Mouse (Mus musculus) thymus, adult 2 months (tissue): ENCODE measurements at regions not wholly inside any gene's neighbourhood (a gene's known extent, or its start where the extent isn't known, plus 50 kb on each side); places are given as distances from the start of the nearest gene placed in this dataset.

ENCODE experiments used
- DNase-seq: peaks from one replicate; pipeline ENCODE4 v3.0.0; 2021
- H3K27ac ChIP-seq: fragments of 200-500 bp; 2 replicates; pipeline ENCODE4 v1.5.1; 2012; ENCODE audit warnings: low read length, control low read depth; ENCODE audit not compliant: control insufficient read depth, insufficient read depth
- H3K27me3 ChIP-seq: fragments of 200-500 bp; 2 replicates; pipeline ENCODE4 v1.6.1; 2012; ENCODE audit warnings: mild to moderate bottlenecking, low read length, moderate library complexity, mixed read lengths; ENCODE audit not compliant: control insufficient read depth, insufficient read depth
- H3K36me3 ChIP-seq: fragments of 200-500 bp; 2 replicates; pipeline ENCODE4 v1.6.1; 2012; ENCODE audit warnings: mild to moderate bottlenecking, low read length, moderate library complexity; ENCODE audit not compliant: control insufficient read depth, insufficient read depth
- H3K4me1 ChIP-seq: fragments of 200-500 bp; replicated peaks from 2 replicates; pipeline ENCODE4 v1.6.1; 2012; ENCODE audit warnings: low read length; ENCODE audit not compliant: control insufficient read depth, insufficient read depth
- H3K4me3 ChIP-seq: fragments of 200-500 bp; 2 replicates; pipeline ENCODE4 v1.5.1; 2012; ENCODE audit warnings: mild to moderate bottlenecking, low read length, control low read depth, moderate library complexity; ENCODE audit not compliant: control insufficient read depth, insufficient read depth
- CTCF ChIP-seq: fragments of 200-500 bp; IDR thresholded peaks from 2 replicates; pipeline ENCODE4 v1.5.1; 2012; ENCODE audit warnings: mild to moderate bottlenecking, control low read depth, low read length, moderate library complexity, borderline replicate concordance; ENCODE audit not compliant: control insufficient read depth, poor library complexity, insufficient read depth; ENCODE audit errors: extremely low read depth
- POLR2A ChIP-seq: fragments of 200-500 bp; IDR thresholded peaks from 2 replicates; pipeline ENCODE4 v1.6.1; 2012; ENCODE audit warnings: mild to moderate bottlenecking, low read length, control low read depth, moderate library complexity; ENCODE audit not compliant: control insufficient read depth, poor library complexity, insufficient read depth; ENCODE audit errors: extremely low read depth
- WGBS: fragments of 180-500 bp; shearing (Covaris S2); methylation state at CpG from one replicate; pipeline ENCODE4 v1.1.7; 2018; 5-methylcytosine and 5-hydroxymethylcytosine counted together

DNA sequence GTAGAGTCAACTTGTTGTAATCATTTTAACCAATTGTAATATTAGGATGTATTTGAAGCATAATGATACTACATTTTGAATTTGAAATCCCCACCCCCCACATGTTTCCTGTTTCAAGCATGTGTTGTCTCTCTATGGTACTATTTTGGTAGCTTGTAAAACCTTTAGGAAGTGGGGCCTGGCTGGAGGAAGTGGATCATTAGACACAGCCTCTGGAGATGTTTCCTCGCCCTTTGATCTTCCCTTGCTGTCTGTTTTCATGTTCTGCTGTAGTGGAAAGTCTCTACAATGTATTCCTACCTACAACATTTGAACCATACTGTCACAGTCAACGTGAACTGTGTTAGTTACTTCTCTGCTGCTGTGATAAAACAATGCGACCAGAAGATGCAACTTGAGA is 105.6 kb downstream of the Rap2a start:
- 46% methylated on average over 3 of the region's 3 CpGs for WGBS

GRCm38 (mm10) chr14:120592191-120592590 is 113.9 kb downstream of the Rap2a start:
- H3K4me3 ChIP-seq: no peak overlapping the region
- H3K27ac ChIP-seq: no peak overlapping the region
- no peaks in the 10 kb centered on the region for H3K36me3 ChIP-seq
- WGBS: 90% methylated on average over 2 of the region's 2 CpGs
- no peaks in the 10 kb centered on the region for H3K4me1 ChIP-seq
- H3K27me3 ChIP-seq: no peaks in the 10 kb centered on the region
- DNase-seq: no peak
- TF ChIP-seq CTCF (no peak), POLR2A (no peak)

More for the DNA sequence above, 105.6 kb downstream of the Rap2a start:
- no peaks in the 10 kb centered on the region for H3K27me3 ChIP-seq
- H3K27ac ChIP-seq: no peak overlapping the region
- TF ChIP-seq POLR2A (no peak), CTCF (no peak)
- H3K4me3 ChIP-seq: no peak overlapping the region
- no peaks in the 10 kb centered on the region for H3K36me3 ChIP-seq
- no peaks in the 10 kb centered on the region for H3K4me1 ChIP-seq
- DNase-seq: no peak

DNA sequence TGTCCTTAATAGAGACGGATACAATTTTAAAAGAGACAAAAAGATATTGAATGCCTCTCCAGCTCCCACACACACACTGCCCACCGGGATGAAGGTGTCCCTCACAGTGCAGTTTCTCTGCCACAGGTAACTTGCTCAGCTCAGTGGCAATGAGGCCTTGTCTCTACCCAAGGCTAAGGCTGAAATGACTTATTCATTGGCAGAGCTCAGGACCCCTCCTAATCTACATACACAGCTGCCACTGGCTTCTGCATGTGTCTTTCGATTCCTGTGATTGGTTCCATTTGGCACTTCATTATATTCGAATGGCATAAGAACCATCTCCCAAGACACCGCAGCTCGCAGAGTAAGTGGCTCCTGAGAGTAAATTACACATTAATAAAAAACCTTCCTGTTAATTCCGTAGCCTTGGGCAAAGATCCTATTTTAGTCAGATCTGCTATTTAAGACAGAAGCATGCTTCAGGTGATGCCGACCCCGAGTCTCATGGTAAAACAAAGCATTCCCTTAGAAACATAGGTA is 122.2 kb downstream of the Rap2a start:
- Histone ChIP-seq H3K4me3 (no peak overlapping the region), H3K27ac (no peak overlapping the region), H3K27me3 (no peaks in the 10 kb centered on the region), H3K36me3 (no peaks in the 10 kb centered on the region), H3K4me1 (no peaks in the 10 kb centered on the region)
- no peak for DNase-seq
- WGBS: 96% methylated on average over 9 of the region's 9 CpGs
- TF ChIP-seq CTCF (no peak), POLR2A (no peak)

DNA sequence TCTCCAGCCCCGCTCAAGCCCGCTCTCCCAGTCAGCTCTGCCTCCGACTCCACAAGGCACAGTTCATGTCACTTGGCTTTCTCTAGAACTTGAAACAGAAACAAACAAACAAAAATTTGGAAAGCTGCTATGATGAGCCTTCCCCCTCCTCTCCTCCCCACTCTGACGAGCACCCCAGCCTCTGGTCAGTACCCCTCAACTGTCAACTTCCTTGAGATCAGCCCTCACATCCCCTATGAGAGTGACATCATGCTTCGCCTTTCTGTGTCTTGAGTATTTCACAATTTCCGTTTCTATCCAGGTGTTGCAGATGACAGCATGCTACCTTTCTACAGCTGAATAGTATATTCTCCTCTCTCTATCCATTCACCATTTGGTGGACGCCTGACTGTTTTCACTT is 123.3 kb downstream of the Rap2a start:
- Histone ChIP-seq H3K36me3 (no peaks in the 10 kb centered on the region), H3K4me3 (no peak overlapping the region), H3K27ac (no peak overlapping the region), H3K4me1 (no peaks in the 10 kb centered on the region), H3K27me3 (no peaks in the 10 kb centered on the region)
- 90% methylated on average over 7 of the region's 7 CpGs for WGBS
- TF ChIP-seq POLR2A (no peak), CTCF (no peak)
- no peak for DNase-seq

- Histone ChIP-seq H3K4me3 (no peak overlapping the region), H3K36me3 (no peaks in the 10 kb centered on the region), H3K27ac (no peak overlapping the region), H3K27me3 (no peaks in the 10 kb centered on the region), H3K4me1 (no peaks in the 10 kb centered on the region)
- no peak for TF ChIP-seq CTCF
- WGBS: 90% methylated on average over 6 of the region's 6 CpGs
- DNase-seq: no peak
Observed at GRCm38 (mm10) chr14:120603849-120604492, 125.7 kb downstream of the Rap2a start.

- Histone ChIP-seq H3K36me3 (no peaks in the 10 kb centered on the region), H3K27ac (no peak overlapping the region), H3K4me1 (no peaks in the 10 kb centered on the region), H3K4me3 (no peak overlapping the region), H3K27me3 (no peaks in the 10 kb centered on the region)
- no peak for TF ChIP-seq CTCF
- no peak for TF ChIP-seq POLR2A
- no peak for DNase-seq
- 93% methylated on average over 3 of the region's 3 CpGs for whole genome bisulfite sequencing
Observed at GRCm38 (mm10) chr14:120607801-120608200, 129.6 kb downstream of the Rap2a start.

- 93% methylated on average over 1 of the region's 1 CpGs for whole genome bisulfite sequencing
- no peaks in the 10 kb centered on the region for H3K36me3 ChIP-seq
- DNase-seq: no peak
- H3K27me3 ChIP-seq: no peaks in the 10 kb centered on the region
- H3K4me1 ChIP-seq: no peaks in the 10 kb centered on the region
- TF ChIP-seq CTCF (no peak), POLR2A (no peak)
- no peak overlapping the region for H3K4me3 ChIP-seq
- H3K27ac ChIP-seq: no peak overlapping the region
Observed at GRCm38 (mm10) chr14:120611311-120611710, 133.1 kb downstream of the Rap2a start.
